Mouse (Mus musculus): Measurements from ENCODE around the gene Ctsf.

GRCm38 (mm10) chr19:4898972-4899371 lies 44.0 kb downstream of the Ctsf start:
- no peak for TF ChIP-seq POLR2A (IDR thresholded peaks at IDR 0.05; ENCODE audit: extremely low read depth, insufficient read depth, low read length)
- TF ChIP-seq CTCF (IDR thresholded peaks at IDR 0.05; ENCODE audit: extremely low read depth, insufficient read depth, low read length): no peak

Data from cortical plate, adult 2 months (tissue).